Mouse (Mus musculus) layer of hippocampus, adult 9-10 months (tissue): ENCODE measurements around the gene Coro2a.
A peak's percentile ranks its signal among the peaks of the same experiment; 100 is the strongest.
"Not testable (repeated sequence)": the region's sequence is repeated elsewhere in the genome, so short reads cannot be mapped to it uniquely, and the experiment has no call there.

Experiments used
- DNase-seq: peaks from one replicate; pipeline ENCODE4 v3.0.0; 2022; ENCODE audit warnings: low spot score

Coro2a gene

GRCm38 (mm10) chr4:46613618-46614017 is 11.6 kb upstream of the Coro2a start:
- DNase-seq = no peak

- peak; percentile 96 for DNase-seq
Observed at GRCm38 (mm10) chr4:46611181-46611580, 9.2 kb upstream of the Coro2a start.

GRCm38 (mm10) chr4:46607601-46608000 is 5.6 kb upstream of the Coro2a start:
- no peak for DNase-seq

- no peak for DNase-seq
Observed at GRCm38 (mm10) chr4:46605451-46605850, 3.4 kb upstream of the Coro2a start.

- DNase-seq = no peak
Observed at GRCm38 (mm10) chr4:46602704-46603103, 702 bp upstream of the Coro2a start.

GRCm38 (mm10) chr4:46601258-46601843 is 651 bp downstream of the Coro2a start:
- no peak for DNase-seq

GRCm38 (mm10) chr4:46600473-46601257 is 1.3 kb downstream of the Coro2a start:
- DNase-seq = no peak

- DNase-seq = not testable (repeated sequence)
Observed at GRCm38 (mm10) chr4:46599609-46600008, 2.4 kb downstream of the Coro2a start.

- no peak for DNase-seq
Observed at GRCm38 (mm10) chr4:46598981-46599380, 3.0 kb downstream of the Coro2a start.

- no peak for DNase-seq
Observed at GRCm38 (mm10) chr4:46598111-46598510, 3.9 kb downstream of the Coro2a start.

GRCm38 (mm10) chr4:46597286-46597961 is 4.6 kb downstream of the Coro2a start:
- DNase-seq = no peak

- no peak for DNase-seq
Observed at GRCm38 (mm10) chr4:46596398-46596797, 5.6 kb downstream of the Coro2a start.

- no peak for DNase-seq
Observed at GRCm38 (mm10) chr4:46594131-46594530, 7.9 kb downstream of the Coro2a start.

GRCm38 (mm10) chr4:46593472-46593871 is 8.5 kb downstream of the Coro2a start:
- no peak for DNase-seq

- DNase-seq = no peak
Observed at GRCm38 (mm10) chr4:46591833-46592520, 10.0 kb downstream of the Coro2a start.

- no peak for DNase-seq
Observed at GRCm38 (mm10) chr4:46590810-46591209, 11.2 kb downstream of the Coro2a start.

GRCm38 (mm10) chr4:46589946-46590684 is 11.9 kb downstream of the Coro2a start:
- no peak for DNase-seq

- DNase-seq = no peak
Observed at GRCm38 (mm10) chr4:46589151-46589550, 12.9 kb downstream of the Coro2a start.

- no peak for DNase-seq
Observed at GRCm38 (mm10) chr4:46586473-46586872, 15.5 kb downstream of the Coro2a start.

- no peak for DNase-seq
Observed at GRCm38 (mm10) chr4:46585811-46586190, 16.2 kb downstream of the Coro2a start.

- DNase-seq = no peak
Observed at GRCm38 (mm10) chr4:46585041-46585810, 16.8 kb downstream of the Coro2a start.
